Mouse (Mus musculus): ENCODE data around the gene Gm47289. TPM values are rescaled to one million over a fixed set of nuclear protein-coding genes. Genes with fewer than 3 reads are reported as not detected.

Gm47289 gene
- polyA plus RNA-seq, 1 experiment from 2014 or later = not detected

- 79% methylated on average over 4 of the region's 4 CpGs for WGBS
- ATAC-seq (replicated peaks; ENCODE audit: low FRiP score) = no peak
These were observed 48.2 kb downstream of the Gm47289 start for GRCm38 (mm10) chr9:119207113-119207512.

GRCm38 (mm10) chr9:119208998-119209397 lies 50.0 kb downstream of the Gm47289 start, which contains the start of gene Slc22a13:
Slc22a13 (minus strand) TSS chr9:119209098.
- Histone ChIP-seq H3K9me3 (ENCODE audit: control insufficient read depth, low read length) (no peaks in the 10 kb centered on the region; the same call in 1 of the 2 replicates), H3K9ac (ENCODE audit: low read length) (no peak within 1 kb of the TSS), H3K36me3 (ENCODE audit: control insufficient read depth, insufficient read depth, low read length) (no peaks in the 10 kb centered on the region), H3K4me3 (ENCODE audit: low read depth, low read length) (no peak within 1 kb of the TSS), H3K4me1 (replicated peaks; ENCODE audit: control insufficient read depth, insufficient read depth, low read length) (no peaks in the 10 kb centered on the region), H3K4me2 (ENCODE audit: low read depth, low read length, severe bottlenecking) (no peak within 1 kb of the TSS), H3K27ac (ENCODE audit: low read depth, low read length) (no peak within 1 kb of the TSS), H3K27me3 (ENCODE audit: control insufficient read depth, insufficient read depth, low read length) (no peaks in the 10 kb centered on the region)
- ATAC-seq (replicated peaks; ENCODE audit: low FRiP score) (no peak), DNase-seq (ENCODE audit: low spot score) (no peak)
- WGBS = 93% methylated on average over 4 of the region's 4 CpGs

More at GRCm38 (mm10) chr9:119207113-119207512, 48.2 kb downstream of the Gm47289 start:
- no peak overlapping the region for H3K9ac ChIP-seq (ENCODE audit: low read length)
- H3K4me1 ChIP-seq (replicated peaks; ENCODE audit: control insufficient read depth, insufficient read depth, low read length) = no peaks in the 10 kb centered on the region
- no peak overlapping the region for H3K27ac ChIP-seq (ENCODE audit: low read depth, low read length)
- DNase-seq (ENCODE audit: low spot score) = no peak
- H3K4me3 ChIP-seq (ENCODE audit: low read depth, low read length) = no peak overlapping the region
- H3K27me3 ChIP-seq (ENCODE audit: control insufficient read depth, insufficient read depth, low read length) = no peaks in the 10 kb centered on the region
- H3K36me3 ChIP-seq (ENCODE audit: control insufficient read depth, insufficient read depth, low read length) = no peaks in the 10 kb centered on the region
- no peak overlapping the region for H3K4me2 ChIP-seq (ENCODE audit: low read depth, low read length, severe bottlenecking)
- H3K9me3 ChIP-seq (ENCODE audit: control insufficient read depth, low read length) = no peaks in the 10 kb centered on the region; the same call in 1 of the 2 replicates

Other genes with a start within 250 kb of the Gm47289 start
- gene Ctdspl, start 232.7 kb upstream of the Gm47289 start, polyA plus RNA-seq (2014; fragmentation: Nextera tagmentation; extraction: Ambion mirVana) = 9.0 and 9.1 TPM in 2 replicates
- gene Vill, start 106.4 kb upstream of the Gm47289 start, polyA plus RNA-seq (2014; fragmentation: Nextera tagmentation; extraction: Ambion mirVana) = 8.6 and 11.1 TPM in 2 replicates
- 14.9 and 19.4 TPM in 2 replicates for gene Plcd1, start 65.7 kb upstream of the Gm47289 start, polyA plus RNA-seq (2014; fragmentation: Nextera tagmentation; extraction: Ambion mirVana)
- 2.0 and 2.4 TPM in 2 replicates for gene Dlec1, start 56.7 kb upstream of the Gm47289 start, polyA plus RNA-seq (2014; fragmentation: Nextera tagmentation; extraction: Ambion mirVana)
- gene Acaa1b, start 2.1 kb upstream of the Gm47289 start, polyA plus RNA-seq (2014; fragmentation: Nextera tagmentation; extraction: Ambion mirVana) = 0.84 and 1.2 TPM in 2 replicates
- not detected in 2 replicates for gene Slc22a13, start 49.9 kb downstream of the Gm47289 start, polyA plus RNA-seq (2014; fragmentation: Nextera tagmentation; extraction: Ambion mirVana)
- gene Oxsr1, start 163.3 kb downstream of the Gm47289 start, polyA plus RNA-seq (2014; fragmentation: Nextera tagmentation; extraction: Ambion mirVana) = 18.4 and 19.7 TPM in 2 replicates
- gene Acaa1a, start 180.5 kb downstream of the Gm47289 start, polyA plus RNA-seq (2014; fragmentation: Nextera tagmentation; extraction: Ambion mirVana) = 62.6 and 75.6 TPM in 2 replicates
- gene Myd88, start 182.2 kb downstream of the Gm47289 start, polyA plus RNA-seq (2014; fragmentation: Nextera tagmentation; extraction: Ambion mirVana) = 6.8 and 7.5 TPM in 2 replicates
- gene Xylb, start 198.2 kb downstream of the Gm47289 start, polyA plus RNA-seq (2014; fragmentation: Nextera tagmentation; extraction: Ambion mirVana) = 12.5 and 12.7 TPM in 2 replicates
- gene Slc22a14, start 206.4 kb downstream of the Gm47289 start, polyA plus RNA-seq (2014; fragmentation: Nextera tagmentation; extraction: Ambion mirVana) = not detected in 2 replicates
- 106 and 133 TPM in 2 replicates for gene Acvr2b, start 243.0 kb downstream of the Gm47289 start, polyA plus RNA-seq (2014; fragmentation: Nextera tagmentation; extraction: Ambion mirVana)